Mouse (Mus musculus) adipose tissue, adult 10 weeks (tissue): ENCODE results near the gene Angptl6. TPM values are rescaled to one million over a fixed set of nuclear protein-coding genes. Genes with fewer than 3 reads are reported as not detected.

ENCODE experiments used
- polyA plus RNA-seq: library from polyadenylated mRNA; stranded (reverse); fragments of 350-450 nt; fragmentation: Illumina TruSeq; extraction: RNeasy Lipid Tissue Mini Kit (QIAGEN cat#74804); gene quantifications from one replicate; pipeline ENCODE4 v1.2.3, GENCODE M21; 2014; ENCODE audit warnings: low read depth, low replicate concordance

Gene Angptl6
- 2.5 TPM for polyA plus RNA-seq

DNA sequence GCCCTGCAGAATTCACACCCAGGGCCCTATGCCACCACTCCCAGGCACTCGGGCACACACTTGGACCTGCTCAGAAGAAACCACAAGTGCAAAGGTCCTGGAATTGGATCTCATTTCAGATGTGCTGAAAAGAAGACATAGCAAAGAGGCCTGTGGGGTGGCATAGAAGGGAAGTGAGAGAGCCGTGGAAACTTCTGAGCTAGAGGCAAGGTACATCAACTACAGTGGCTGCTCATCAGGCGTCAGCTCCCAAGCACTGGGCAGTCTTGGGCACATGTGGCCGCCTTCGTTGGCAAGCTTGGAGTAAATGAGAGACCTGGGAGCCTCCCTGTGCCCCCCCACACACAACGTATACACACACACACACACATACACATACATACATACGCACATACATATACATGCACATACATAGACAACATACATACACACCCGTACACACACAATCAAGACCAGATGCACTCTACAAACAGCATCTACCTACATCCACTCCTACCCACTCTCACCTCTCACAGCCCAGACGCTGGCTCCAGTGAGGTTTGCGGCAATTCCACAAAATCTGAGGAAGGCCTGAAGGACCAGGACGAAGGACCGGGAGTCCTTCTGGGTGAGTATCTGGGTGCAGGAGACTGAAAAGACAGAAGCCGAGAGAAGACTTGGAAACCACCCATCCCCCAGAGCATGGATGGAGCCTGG is at the start of gene Angptl6:
TSS of gene Angptl6 (minus strand) at position 631 of the 696 bp plus-strand sequence.

GRCm38 (mm10) chr9:20898511-20899073 is 19.1 kb upstream of the Angptl6 start, which contains the start of gene Eif3g:
Gene Eif3g (minus strand): TSS chr9:20898623.

GRCm38 (mm10) chr9:20887704-20888385 is 8.3 kb upstream of the Angptl6 start, which contains the start of gene Ppan:
Gene Ppan (plus strand): TSS chr9:20888175.

DNA sequence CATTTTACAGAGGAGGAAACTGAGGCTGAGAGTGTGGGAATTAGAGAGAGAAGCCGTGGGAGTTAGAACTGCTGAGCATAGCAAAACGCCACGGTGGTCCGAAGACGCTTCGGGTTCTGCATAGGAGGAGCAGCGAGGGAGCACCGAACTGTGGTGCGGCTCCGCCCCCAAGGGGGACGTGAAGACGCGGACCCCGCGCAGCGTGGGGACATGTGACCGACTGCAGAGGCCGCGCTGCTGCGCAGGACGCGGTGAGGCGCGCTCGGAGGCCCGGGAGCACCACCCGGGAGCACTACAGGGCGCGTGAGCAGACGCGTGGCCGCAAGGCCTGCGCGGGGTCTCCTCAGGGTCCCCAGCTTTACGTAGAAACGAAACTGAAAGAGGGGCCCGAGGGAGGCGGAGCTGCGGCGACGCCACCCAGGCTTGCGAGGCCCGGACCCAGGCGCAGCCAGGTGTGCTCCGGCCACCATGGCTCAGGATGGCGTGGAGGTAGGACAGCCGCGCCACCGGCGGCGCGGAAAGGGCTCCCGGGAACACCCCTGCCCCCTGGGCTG is 11.0 kb downstream of the Angptl6 start, which contains the start of gene A230050P20Rik:
TSS of gene A230050P20Rik (plus strand) at position 195 of the 554 bp plus-strand sequence.

Other genes with a start within 250 kb of the Angptl6 start
- gene Ubl5, start 236.8 kb downstream of the Angptl6 start, polyA plus RNA-seq, result 549 TPM
- gene Fbxl12, start 235.0 kb downstream of the Angptl6 start, polyA plus RNA-seq, result 31.5 TPM
- 14.3 TPM for gene Pin1, start 227.6 kb downstream of the Angptl6 start, polyA plus RNA-seq
- 2.6 TPM for gene Olfm2, start 133.4 kb downstream of the Angptl6 start, polyA plus RNA-seq
- gene Col5a3, start 64.7 kb downstream of the Angptl6 start, polyA plus RNA-seq, result 72.1 TPM
- gene Rdh8, start 61.2 kb downstream of the Angptl6 start, polyA plus RNA-seq, result not detected
- gene A230050P20Rik, start 11.1 kb downstream of the Angptl6 start, polyA plus RNA-seq, result 49.7 TPM
- 19.4 TPM for gene Ppan, start 8.4 kb upstream of the Angptl6 start, polyA plus RNA-seq
- 137 TPM for gene Eif3g, start 18.9 kb upstream of the Angptl6 start, polyA plus RNA-seq
- gene Dnmt1, start 80.2 kb upstream of the Angptl6 start, polyA plus RNA-seq, result 16.9 TPM
- gene S1pr2, start 97.1 kb upstream of the Angptl6 start, polyA plus RNA-seq, result 2.8 TPM
- 49.4 TPM for gene Mrpl4, start 123.0 kb upstream of the Angptl6 start, polyA plus RNA-seq
- 14.0 TPM for gene Icam1, start 136.3 kb upstream of the Angptl6 start, polyA plus RNA-seq
- 0.32 TPM for gene Icam4, start 149.6 kb upstream of the Angptl6 start, polyA plus RNA-seq
- not detected for gene Icam5, start 152.3 kb upstream of the Angptl6 start, polyA plus RNA-seq
- gene Zglp1, start 187.4 kb upstream of the Angptl6 start, polyA plus RNA-seq, result not detected
- gene Gm49373, start 193.4 kb upstream of the Angptl6 start, polyA plus RNA-seq, result not detected
- gene Fdx1l, start 193.9 kb upstream of the Angptl6 start, polyA plus RNA-seq, result 38.2 TPM
- gene Gm38431, start 212.3 kb upstream of the Angptl6 start, polyA plus RNA-seq, result 1.4 TPM
- gene Raver1, start 212.3 kb upstream of the Angptl6 start, polyA plus RNA-seq, result 32.1 TPM